Mouse (Mus musculus) urinary bladder, postnatal 0 days (tissue): ENCODE measurements around the gene Ube2ql1. TPM values are rescaled to one million over a fixed set of nuclear protein-coding genes. Genes with fewer than 3 reads are reported as not detected.

Source experiments
- polyA plus RNA-seq: library from polyadenylated mRNA; unstranded; fragments of >200 nt; fragmentation: Nextera tagmentation; extraction: Ambion mirVana; gene quantifications from 2 replicates; pipeline ENCODE4 v1.2.1, GENCODE M21; 2015

Gene Ube2ql1
- 0.06 and 0.08 TPM in 2 replicates for polyA plus RNA-seq

GRCm38 (mm10) chr13:69739759-69740135, at the start of gene Ube2ql1:
Gene Ube2ql1 (minus strand): TSS chr13:69739889.

Other genes with a start within 250 kb of the Ube2ql1 start
- 62.4 and 68.8 TPM in 2 replicates for gene Nsun2, start 206.1 kb downstream of the Ube2ql1 start, polyA plus RNA-seq
- gene Tent4a, start 205.3 kb downstream of the Ube2ql1 start, polyA plus RNA-seq: 2.9 TPM in 2 replicates
- gene Srd5a1, start 128.4 kb downstream of the Ube2ql1 start, polyA plus RNA-seq: 122 and 124 TPM in 2 replicates
- gene Med10, start 62.5 kb upstream of the Ube2ql1 start, polyA plus RNA-seq: 87.4 and 90.0 TPM in 2 replicates